8 mouse cellular contexts compared by ENCODE assay signal in the genomic region with DNA sequence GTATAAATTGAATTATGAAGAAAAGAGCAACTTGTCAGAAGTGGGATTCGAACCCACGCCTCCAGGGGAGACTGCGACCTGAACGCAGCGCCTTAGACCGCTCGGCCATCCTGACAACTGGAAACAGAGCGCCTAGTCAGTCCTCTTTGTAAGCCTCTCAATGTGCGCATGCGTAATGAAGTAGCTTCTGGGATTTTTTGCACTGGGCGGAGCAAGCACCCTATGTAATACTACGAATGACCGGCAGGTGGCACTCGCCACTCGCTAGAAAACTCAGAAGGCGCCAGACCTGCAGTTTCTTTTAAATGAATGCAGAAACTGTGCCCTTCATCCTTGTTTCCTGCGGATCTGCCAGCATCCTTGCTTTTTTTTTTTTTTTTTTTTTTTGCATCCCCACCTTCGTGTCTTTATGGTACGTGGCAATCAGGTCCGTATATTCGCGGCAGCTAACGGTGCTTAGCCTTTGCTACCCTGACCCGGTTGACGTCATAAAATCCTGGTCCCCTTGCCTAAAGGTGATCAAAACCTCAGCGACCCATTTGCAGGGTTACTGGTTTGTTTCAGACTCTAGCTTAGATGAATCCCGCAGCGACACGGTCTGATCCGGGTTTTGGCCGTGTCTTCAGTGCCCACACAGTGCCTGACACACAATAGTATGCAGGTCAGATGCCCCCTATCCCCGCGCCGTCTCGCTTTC. TPM values are rescaled to one million over a fixed set of nuclear protein-coding genes. Genes with fewer than 3 reads are reported as not detected.
DNase-seq lines count a peak whose midpoint lies in the region; ATAC-seq lines count a peak whose summit lies in the region.

No protein-coding gene starts in this region.

- H3K9me3 ChIP-seq in intestine, embryonic 14.5 days (ENCODE audit: control insufficient read depth, low read length), result no peaks in the 10 kb centered on the region

- H3K4me3 ChIP-seq in intestine, embryonic 14.5 days (ENCODE audit: low read depth, low read length), result peak overlapping the region; percentile 52

- under 1% methylated on average over 35 of the region's 35 CpGs for WGBS in intestine, embryonic 14.5 days

- no peaks in the 10 kb centered on the region for H3K36me3 ChIP-seq in intestine, embryonic 14.5 days (ENCODE audit: control insufficient read depth, insufficient read depth, low read length)

- H3K4me1 ChIP-seq in intestine, embryonic 14.5 days (replicated peaks; ENCODE audit: control insufficient read depth, insufficient read depth, low read length), result no peaks in the 10 kb centered on the region

- peak overlapping the region; percentile 38 for H3K9ac ChIP-seq in intestine, embryonic 14.5 days (ENCODE audit: low read length)

- H3K27ac ChIP-seq in intestine, embryonic 14.5 days (ENCODE audit: low read depth), result no peak overlapping the region

- H3K4me2 ChIP-seq in intestine, embryonic 14.5 days (ENCODE audit: low read length), result peak overlapping the region; percentile 69

- peak; percentile 97 to 100 for DNase-seq in adrenal gland, adult (ENCODE audit: inconsistent age in 2 of 2, low spot score in 1 of 2)
- peak; percentile 99 for DNase-seq in embryo, embryonic 10.5 days (ENCODE audit: low spot score)
- DNase-seq in gastrocnemius, postnatal 14 days, result peak; percentile 90
- DNase-seq in intestine, embryonic 14.5 days (ENCODE audit: low spot score), result peak; percentile 100
- DNase-seq in left cerebral cortex, postnatal 14 days (ENCODE audit: low spot score in 2 of 2), result peak; percentile 98 to 100
- peak; percentile 99 for DNase-seq in mesoderm, embryonic 11.5 days (ENCODE audit: low read depth, low spot score)
- DNase-seq in right cerebral cortex, postnatal 36 days (ENCODE audit: low spot score in 2 of 2), result peak; percentile 95
- peak; percentile 97 for DNase-seq in yolk sac, embryonic 10.5 days (ENCODE audit: low spot score)

- intact Hi-C loops in gastrocnemius, postnatal 14 days (cut with DNase I; ENCODE audit: low total_unique reads), result loop anchor here (2.0 kb wide), 1 partner anchor 109 kb away; no protein-coding TSS in a partner anchor
- intact Hi-C loops in left cerebral cortex, postnatal 14 days (cut with DNase I), result loop anchor here (1.0 to 10.0 kb wide), 6 partner anchors 69 to 369 kb away; a partner anchor contains a TSS

- H3K27me3 ChIP-seq in intestine, embryonic 14.5 days (replicated peaks; ENCODE audit: control insufficient read depth, insufficient read depth, low read length), result no peaks in the 10 kb centered on the region

- peak; percentile 88 for ATAC-seq in intestine, embryonic 14.5 days (replicated peaks; ENCODE audit: low FRiP score, low TSS enrichment, low read depth)

RNA-seq across cellular contexts. Expression of a gene that starts 8.0 kb away (rescaled TPM):
- 10 to 100 TPM in 1 of 2 experiments, 1 to 10 TPM in 1; 2.7 to 13.1 TPM for total RNA-seq in gastrocnemius, postnatal 14 days (2021)
- 41.0 and 45.1 TPM in 2 replicates for polyA plus RNA-seq in intestine, embryonic 14.5 days (2014; fragmentation: Nextera tagmentation; extraction: Ambion mirVana)
- 10 to 100 TPM; 32.1 to 44.9 TPM for total RNA-seq in left cerebral cortex, postnatal 14 days (2021)

RNA-seq across cellular contexts. Expression of a gene that starts 37.7 kb away (rescaled TPM):
- total RNA-seq in gastrocnemius, postnatal 14 days (2021), result 10 to 100 TPM; 63.2 to 64.6 TPM
- polyA plus RNA-seq in intestine, embryonic 14.5 days (2014; fragmentation: Nextera tagmentation; extraction: Ambion mirVana), result 53.5 and 61.0 TPM in 2 replicates
- total RNA-seq in left cerebral cortex, postnatal 14 days (2021), result 100 to 1,000 TPM; 155 to 165 TPM

RNA-seq across cellular contexts. Expression of a gene that starts 41.3 kb away (rescaled TPM):
- total RNA-seq in gastrocnemius, postnatal 14 days (2021), result not detected
- polyA plus RNA-seq in intestine, embryonic 14.5 days (2014; fragmentation: Nextera tagmentation; extraction: Ambion mirVana), result not detected in 2 replicates
- total RNA-seq in left cerebral cortex, postnatal 14 days (2021), result not detected
